Mouse (Mus musculus): Measurements from ENCODE around the gene Tgif2. TPM values are rescaled to one million over a fixed set of nuclear protein-coding genes. Genes with fewer than 3 reads are reported as not detected.
A peak's percentile ranks its signal among the peaks of the same experiment; 100 is the strongest.

The Tgif2 gene
- polyA plus RNA-seq, 1 experiment from 2014 or later = 44.5 TPM

DNA sequence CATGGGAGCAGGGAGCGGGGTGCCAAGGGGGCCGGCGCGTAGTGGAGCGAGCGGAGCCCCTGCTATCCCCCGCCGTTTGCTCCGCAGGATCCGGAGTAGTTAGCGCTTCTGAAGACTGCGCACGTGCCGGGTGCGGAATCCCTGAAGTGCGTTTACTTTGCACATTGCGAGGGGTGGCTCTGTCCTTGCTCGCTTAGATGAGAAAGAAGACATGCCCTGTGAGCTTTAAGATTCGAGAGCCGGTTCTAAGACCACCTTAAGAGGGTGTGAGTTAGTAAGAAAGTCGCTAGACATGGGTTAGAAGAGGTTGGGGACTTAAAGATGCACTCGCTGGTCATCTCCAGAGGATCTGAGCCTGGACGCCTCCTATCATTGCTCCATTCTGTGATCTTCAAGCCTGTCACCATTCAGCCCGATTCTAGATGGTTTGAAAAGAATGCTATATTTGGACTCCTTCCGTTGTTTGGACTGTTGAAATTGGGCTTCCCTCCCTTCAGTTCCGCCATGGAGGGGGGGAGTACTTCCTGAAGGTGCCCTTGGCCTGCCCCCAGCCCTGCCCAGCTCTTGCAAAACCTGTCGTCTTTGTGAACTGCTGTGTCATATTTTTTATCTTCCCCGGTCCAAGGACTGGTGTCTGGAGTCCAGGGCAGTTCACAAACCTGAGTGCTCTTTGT is 23.8 kb downstream of the Tgif2 start:
- H3K4me2 ChIP-seq (replicated peaks) = peak overlapping the region; percentile 92
- H3K9ac ChIP-seq (replicated peaks) = peak overlapping the region; percentile 85
- H3K27ac ChIP-seq = peak overlapping the region; percentile 83
- WGBS = 4% methylated on average over 28 of the region's 28 CpGs
- peaks cover 37% of the 10 kb centered on the region for H3K36me3 ChIP-seq
- H3K27me3 ChIP-seq = no peaks in the 10 kb centered on the region
- H3K4me3 ChIP-seq (replicated peaks) = peak overlapping the region; percentile 61
- H3K4me1 ChIP-seq (replicated peaks) = peaks cover 29% of the 10 kb centered on the region
- no peaks in the 10 kb centered on the region for H3K9me3 ChIP-seq
- no peak for ATAC-seq

DNA sequence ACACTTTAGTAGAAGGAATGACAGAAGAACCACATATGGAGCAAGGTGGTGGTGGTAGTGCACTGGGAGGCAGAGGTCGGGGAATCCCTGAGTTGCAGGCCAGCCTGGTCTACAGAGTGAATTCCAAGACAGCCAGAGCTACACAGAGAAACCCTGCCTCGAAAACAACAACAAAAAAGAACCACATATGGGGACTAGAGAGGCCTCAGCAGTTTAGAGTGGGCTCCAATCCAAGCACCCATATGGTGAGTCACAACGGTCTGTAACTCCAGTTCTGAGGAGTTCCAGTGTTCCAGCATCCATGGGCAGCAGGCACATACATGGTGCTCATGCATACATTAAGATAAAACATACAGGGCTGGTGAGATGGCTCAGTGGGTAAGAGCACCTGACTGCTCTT is 24.7 kb downstream of the Tgif2 start:
- Histone ChIP-seq H3K9ac (replicated peaks) (no peak overlapping the region), H3K36me3 (peaks cover 45% of the 10 kb centered on the region), H3K9me3 (no peaks in the 10 kb centered on the region), H3K4me1 (replicated peaks) (peaks cover 29% of the 10 kb centered on the region), H3K27me3 (no peaks in the 10 kb centered on the region), H3K27ac (no peak overlapping the region), H3K4me2 (replicated peaks) (peak overlapping the region; percentile 92), H3K4me3 (replicated peaks) (peak overlapping the region; percentile 61; the same call in 1 of the 2 replicates)
- no peak for ATAC-seq
- WGBS = 91% methylated on average over 3 of the region's 3 CpGs

DNA sequence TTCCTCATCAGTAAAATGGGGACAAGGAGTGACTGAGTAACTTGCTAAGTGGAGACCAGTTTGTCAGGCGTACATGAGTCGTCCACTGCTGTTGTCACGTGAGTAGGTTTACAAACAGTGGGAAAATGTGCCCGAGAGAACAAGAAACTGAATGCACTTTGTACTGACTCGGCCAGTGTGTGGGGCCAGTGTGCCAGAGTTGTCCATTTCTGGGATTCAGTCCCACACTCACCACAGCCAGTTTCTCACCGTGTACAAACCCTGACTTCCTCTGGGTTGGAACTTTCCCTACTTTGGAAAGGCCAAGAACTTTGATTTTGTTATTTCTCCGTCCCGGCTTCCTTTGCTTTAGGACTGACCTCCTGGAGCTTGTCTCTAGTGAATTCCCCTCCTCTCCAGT is 29.2 kb downstream of the Tgif2 start:
- WGBS = 90% methylated on average over 8 of the region's 8 CpGs
- Histone ChIP-seq H3K4me2 (replicated peaks) (no peak overlapping the region), H3K4me1 (replicated peaks) (peaks cover 15% of the 10 kb centered on the region), H3K27ac (no peak overlapping the region), H3K9ac (replicated peaks) (no peak overlapping the region), H3K36me3 (peaks cover 78% of the 10 kb centered on the region), H3K9me3 (no peaks in the 10 kb centered on the region), H3K27me3 (no peaks in the 10 kb centered on the region), H3K4me3 (replicated peaks) (no peak overlapping the region)
- ATAC-seq = no peak

DNA sequence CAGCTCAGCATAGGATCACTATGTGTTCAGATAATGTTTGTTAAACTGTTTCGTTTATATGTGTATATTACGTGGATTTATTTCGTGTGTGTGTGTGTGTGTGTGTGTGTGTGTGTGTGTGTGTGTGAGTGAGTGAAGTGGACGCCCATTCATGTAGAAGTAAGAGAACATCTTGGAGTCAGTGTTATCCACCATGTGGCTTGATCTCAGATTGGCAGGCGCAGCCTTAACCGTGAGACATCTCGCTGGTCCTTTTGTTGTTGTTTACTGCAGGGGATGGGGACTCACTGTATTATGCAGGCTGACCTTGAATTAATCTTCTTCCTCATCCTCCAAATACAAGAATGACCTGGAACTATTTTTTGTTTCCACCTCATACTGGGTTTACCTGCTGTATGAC is 29.7 kb downstream of the Tgif2 start:
- Histone ChIP-seq H3K4me2 (replicated peaks) (no peak overlapping the region), H3K36me3 (peaks cover 84% of the 10 kb centered on the region), H3K4me3 (replicated peaks) (no peak overlapping the region), H3K9me3 (no peaks in the 10 kb centered on the region), H3K4me1 (replicated peaks) (peaks cover 10% of the 10 kb centered on the region), H3K27ac (no peak overlapping the region), H3K27me3 (no peaks in the 10 kb centered on the region), H3K9ac (replicated peaks) (no peak overlapping the region)
- no peak for ATAC-seq
- WGBS = 90% methylated on average over 7 of the region's 7 CpGs

DNA sequence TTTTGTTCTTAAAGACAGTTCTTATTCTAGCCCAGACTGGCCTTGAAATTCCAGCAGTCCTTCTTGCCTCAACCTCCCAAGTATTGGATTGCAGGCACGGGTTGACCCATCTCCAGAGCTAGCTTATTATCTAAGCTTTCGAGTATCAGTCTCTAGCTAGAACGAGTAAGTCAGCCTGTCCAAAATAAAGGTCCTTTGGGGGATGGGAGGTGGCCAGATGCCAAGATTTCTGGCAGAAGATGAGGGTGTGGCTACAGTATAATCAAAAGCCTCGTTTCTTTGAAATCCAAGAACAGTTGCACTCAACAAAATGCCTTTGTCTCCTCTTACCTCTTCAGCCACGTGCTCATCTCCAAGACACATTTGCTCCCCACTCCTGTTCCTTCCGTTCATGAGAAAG is 30.7 kb downstream of the Tgif2 start:
- H3K36me3 ChIP-seq = peaks cover 93% of the 10 kb centered on the region
- ATAC-seq = no peak

DNA sequence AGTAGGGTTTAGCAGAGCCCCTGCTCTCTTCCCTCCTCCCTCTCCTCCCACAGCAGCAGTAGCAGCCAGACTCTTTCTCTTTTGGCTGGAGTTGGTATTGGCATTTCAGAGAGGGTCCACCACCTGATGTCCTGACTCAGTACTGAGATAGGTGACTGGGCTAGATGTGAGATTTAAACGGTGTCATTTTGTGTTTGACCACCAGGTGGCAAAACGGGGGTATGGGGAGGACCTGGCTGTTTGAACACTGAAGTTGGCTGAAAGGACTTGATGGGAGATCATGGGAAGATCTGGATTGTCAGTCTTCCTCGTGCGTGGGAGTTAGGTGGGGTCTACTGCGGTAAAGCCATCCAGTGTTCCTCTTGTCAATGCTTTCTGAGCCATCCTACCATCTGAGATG is 33.8 kb downstream of the Tgif2 start:
- Histone ChIP-seq H3K9me3 (no peaks in the 10 kb centered on the region), H3K36me3 (peaks cover 64% of the 10 kb centered on the region), H3K9ac (replicated peaks) (no peak overlapping the region), H3K27me3 (no peaks in the 10 kb centered on the region), H3K4me3 (replicated peaks) (no peak overlapping the region), H3K27ac (no peak overlapping the region), H3K4me1 (replicated peaks) (0 out of 2 replicates have a peak, but pooled peaks cover 7% of the 10 kb centered on the region), H3K4me2 (replicated peaks) (no peak overlapping the region)
- WGBS = 39% methylated on average over 5 of the region's 5 CpGs
- no peak for ATAC-seq

More for the DNA sequence above, 30.7 kb downstream of the Tgif2 start:
- H3K4me3 ChIP-seq (replicated peaks) = no peak overlapping the region
- H3K27me3 ChIP-seq = no peaks in the 10 kb centered on the region
- no peak overlapping the region for H3K4me2 ChIP-seq (replicated peaks)
- 0 out of 2 replicates have a peak, but pooled peaks cover 7% of the 10 kb centered on the region for H3K4me1 ChIP-seq (replicated peaks)
- H3K9me3 ChIP-seq = no peaks in the 10 kb centered on the region
- no peak overlapping the region for H3K9ac ChIP-seq (replicated peaks)
- no peak overlapping the region for H3K27ac ChIP-seq
- WGBS = 66% methylated on average over 6 of the region's 6 CpGs

DNA sequence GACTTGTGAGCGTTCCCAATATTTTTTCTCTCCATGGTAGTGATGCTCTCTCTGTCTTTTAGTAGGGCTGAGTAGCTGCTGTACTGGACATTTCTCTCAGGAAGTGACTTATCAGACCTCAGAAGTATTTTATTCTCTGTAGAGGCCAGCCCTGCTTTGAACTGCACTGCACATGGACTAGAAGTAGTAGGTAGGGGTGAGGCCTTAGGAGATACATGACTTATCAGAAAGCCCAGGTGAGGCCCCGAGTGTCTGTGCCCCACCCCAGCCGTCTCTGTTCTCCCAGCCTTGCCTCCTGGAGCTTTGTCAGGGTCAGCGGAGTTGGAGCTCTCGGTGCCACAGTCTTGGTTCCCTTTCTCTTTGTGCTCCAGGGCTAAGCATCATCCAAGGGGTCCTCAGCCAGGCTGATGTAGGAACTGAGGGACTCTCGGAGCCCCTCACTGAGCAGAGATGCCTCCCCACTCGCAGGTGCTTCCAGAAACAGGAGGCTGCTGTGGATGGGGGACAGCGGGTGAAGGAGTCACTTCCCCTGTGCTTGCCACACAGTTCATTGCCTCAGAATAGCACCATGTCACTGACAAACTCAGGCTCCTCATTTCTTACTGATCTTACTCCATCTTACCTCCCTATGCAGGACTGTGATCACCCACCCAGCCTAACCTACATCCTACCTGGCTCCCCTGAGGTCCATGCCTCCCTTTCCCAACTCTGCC is 34.4 kb downstream of the Tgif2 start:
- Histone ChIP-seq H3K4me2 (replicated peaks) (no peak overlapping the region), H3K36me3 (peaks cover 59% of the 10 kb centered on the region), H3K27me3 (no peaks in the 10 kb centered on the region), H3K4me3 (replicated peaks) (no peak overlapping the region), H3K4me1 (replicated peaks) (0 out of 2 replicates have a peak, but pooled peaks cover 7% of the 10 kb centered on the region), H3K27ac (no peak overlapping the region), H3K9me3 (no peaks in the 10 kb centered on the region), H3K9ac (replicated peaks) (no peak overlapping the region)
- no peak for ATAC-seq
- WGBS = 93% methylated on average over 8 of the region's 8 CpGs

DNA sequence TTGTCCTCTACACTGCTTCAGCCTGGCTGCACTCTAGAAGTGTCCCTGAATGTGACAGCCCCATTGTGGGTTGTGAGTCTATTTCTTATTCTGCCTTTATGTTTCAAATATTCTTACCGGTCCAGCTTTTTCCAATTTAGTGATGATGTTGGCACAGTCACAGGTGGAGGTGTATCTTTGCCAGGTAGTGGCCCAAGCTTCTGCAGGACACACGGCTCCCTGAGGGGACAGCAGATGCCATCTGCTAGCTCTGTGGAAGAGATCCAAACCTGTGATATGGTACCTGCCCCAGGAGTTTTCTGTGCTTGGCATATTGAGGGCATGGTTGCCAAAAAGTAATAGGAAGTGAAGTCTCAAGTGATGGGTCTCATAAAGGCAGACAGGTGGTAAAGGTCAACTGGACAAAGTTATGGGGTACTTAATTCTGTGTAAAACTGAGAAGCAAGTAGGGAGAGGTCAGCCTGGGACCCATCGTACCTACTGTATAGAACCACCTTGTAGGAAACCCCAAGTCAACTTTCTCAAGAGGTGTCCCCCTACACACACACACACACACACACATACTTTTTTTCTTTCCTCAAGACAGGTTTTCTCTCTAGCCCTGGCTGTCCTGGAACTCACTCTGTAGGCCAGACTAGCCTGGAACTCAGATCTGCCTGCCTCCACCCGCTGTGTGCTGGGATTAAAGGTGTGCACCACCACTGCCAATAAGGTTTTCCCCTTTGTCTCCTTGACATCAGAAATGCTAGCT is 35.1 kb downstream of the Tgif2 start:
- no peak overlapping the region for H3K9ac ChIP-seq (replicated peaks)
- H3K4me3 ChIP-seq (replicated peaks) = no peak overlapping the region
- H3K27ac ChIP-seq = no peak overlapping the region
- peaks cover 52% of the 10 kb centered on the region for H3K36me3 ChIP-seq
- H3K27me3 ChIP-seq = no peaks in the 10 kb centered on the region
- no peak for ATAC-seq
- 96% methylated on average over 4 of the region's 4 CpGs for WGBS
- H3K4me1 ChIP-seq (replicated peaks) = 0 out of 2 replicates have a peak, but pooled peaks cover 7% of the 10 kb centered on the region
- H3K9me3 ChIP-seq = no peaks in the 10 kb centered on the region
- no peak overlapping the region for H3K4me2 ChIP-seq (replicated peaks)

DNA sequence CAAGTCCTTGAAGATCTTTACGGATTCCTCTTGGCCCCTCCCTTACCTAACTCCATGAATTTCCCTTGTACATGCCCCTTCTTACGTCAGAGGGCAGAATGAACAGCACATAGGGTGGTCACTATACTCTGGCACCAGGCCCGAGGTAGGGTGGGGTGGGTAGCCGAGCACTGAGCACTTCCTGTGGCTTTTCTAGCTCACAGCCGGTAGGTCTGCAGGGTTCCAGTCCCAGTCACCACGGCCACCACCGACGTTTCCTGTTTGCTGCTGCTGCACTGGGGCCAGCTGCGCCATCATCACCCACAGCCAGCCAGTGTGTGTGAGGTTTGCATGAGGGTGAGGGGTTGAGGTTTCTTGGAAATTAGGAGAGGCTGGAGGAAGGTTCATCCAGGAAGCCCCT is 37.9 kb downstream of the Tgif2 start:
- Histone ChIP-seq H3K4me3 (replicated peaks) (no peak overlapping the region), H3K9ac (replicated peaks) (no peak overlapping the region), H3K9me3 (no peaks in the 10 kb centered on the region), H3K27me3 (no peaks in the 10 kb centered on the region), H3K4me1 (replicated peaks) (no peaks in the 10 kb centered on the region), H3K4me2 (replicated peaks) (no peak overlapping the region), H3K36me3 (peaks cover 28% of the 10 kb centered on the region), H3K27ac (no peak overlapping the region)
- no peak for ATAC-seq
- 70% methylated on average over 9 of the region's 9 CpGs for WGBS

DNA sequence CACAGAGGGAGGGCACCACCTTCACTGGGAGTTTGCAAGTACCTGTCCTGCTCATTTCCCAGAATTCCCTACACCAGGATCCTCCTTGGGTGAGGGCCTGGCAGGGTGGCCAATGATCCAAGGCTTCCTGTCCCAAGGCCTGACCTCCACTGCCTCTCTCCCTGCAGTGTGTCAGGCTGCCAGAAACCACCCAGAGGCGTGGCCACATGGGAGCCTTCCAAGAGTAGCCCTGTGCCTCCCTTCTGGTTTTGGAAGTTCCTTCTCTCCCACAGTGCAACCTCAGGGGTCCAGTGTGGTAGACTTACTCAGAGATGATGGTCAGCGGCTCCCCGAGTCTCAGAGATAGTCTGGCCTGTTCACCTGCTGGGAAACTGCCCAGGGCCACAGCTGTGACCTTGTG is 39.7 kb downstream of the Tgif2 start:
- 86% methylated on average over 3 of the region's 3 CpGs for WGBS
- no peak overlapping the region for H3K4me2 ChIP-seq (replicated peaks)
- no peaks in the 10 kb centered on the region for H3K4me1 ChIP-seq (replicated peaks)
- no peaks in the 10 kb centered on the region for H3K27me3 ChIP-seq
- no peak overlapping the region for H3K27ac ChIP-seq
- H3K9ac ChIP-seq (replicated peaks) = no peak overlapping the region
- ATAC-seq = no peak
- H3K36me3 ChIP-seq = peaks cover 11% of the 10 kb centered on the region
- no peaks in the 10 kb centered on the region for H3K9me3 ChIP-seq
- H3K4me3 ChIP-seq (replicated peaks) = no peak overlapping the region

DNA sequence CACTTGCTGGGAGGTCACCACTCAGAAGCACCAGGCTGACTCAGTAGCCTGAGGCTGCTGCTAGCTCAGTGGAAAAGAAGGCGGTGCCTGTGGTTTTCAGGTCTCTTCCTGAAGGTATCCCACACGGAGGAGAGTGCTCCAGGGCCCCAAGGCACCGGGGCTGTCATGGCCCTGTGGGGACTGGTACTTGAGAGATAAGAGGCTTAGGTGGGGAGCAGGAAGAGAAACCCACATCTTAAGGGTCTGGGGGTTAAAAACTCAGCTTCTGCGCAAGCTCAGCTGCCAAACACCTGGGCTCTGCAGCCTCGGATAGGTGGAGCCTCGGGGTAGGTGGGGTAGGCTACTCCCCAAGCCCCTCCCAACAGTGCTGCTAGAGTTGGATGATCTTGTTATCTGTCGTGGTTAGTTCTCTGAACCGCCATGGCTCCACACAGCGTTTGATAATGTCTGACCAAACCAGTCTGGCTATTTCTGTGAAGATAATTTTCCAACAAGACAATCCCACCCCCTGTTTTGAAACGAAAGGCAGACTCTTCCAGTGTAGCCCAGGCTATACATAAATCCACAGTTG is 42.7 kb downstream of the Tgif2 start:
- no peaks in the 10 kb centered on the region for H3K4me1 ChIP-seq (replicated peaks)

More for the DNA sequence above, 42.7 kb downstream of the Tgif2 start:
- 45% methylated on average over 10 of the region's 10 CpGs for WGBS
- Histone ChIP-seq H3K36me3 (no peaks in the 10 kb centered on the region), H3K27me3 (no peaks in the 10 kb centered on the region), H3K9me3 (no peaks in the 10 kb centered on the region), H3K4me2 (replicated peaks) (no peak overlapping the region), H3K4me3 (replicated peaks) (no peak overlapping the region), H3K27ac (no peak overlapping the region), H3K9ac (replicated peaks) (no peak overlapping the region)
- no peak for ATAC-seq
